Mouse (Mus musculus): ENCODE data around the gene Efna5. TPM values are rescaled to one million over a fixed set of nuclear protein-coding genes. Genes with fewer than 3 reads are reported as not detected.

Gene Efna5
- total and polyA plus RNA-seq, 3 experiments: 0.04 to 0.23 TPM; not detected in 1

DNA sequence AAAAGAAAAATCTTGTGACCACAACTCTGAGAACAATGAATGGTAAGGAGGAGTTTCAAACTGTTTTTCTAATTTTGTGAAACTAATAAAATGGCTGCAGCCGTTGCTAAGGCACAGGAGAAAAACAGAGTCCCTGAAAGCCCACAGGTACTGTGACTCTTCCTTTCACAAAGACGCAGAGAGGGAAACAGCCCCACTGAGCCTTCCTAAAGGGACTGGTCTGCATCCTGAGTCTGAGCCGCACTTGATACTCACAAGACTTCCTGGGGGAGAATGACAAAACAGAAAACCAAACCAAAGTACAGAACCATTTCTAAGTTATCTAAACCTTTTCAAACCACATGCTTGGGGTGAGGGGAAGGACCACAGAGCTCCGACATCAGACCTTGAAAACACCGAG, 277.5 kb downstream of the Efna5 start (continued):
- TF ChIP-seq CHD1 (IDR thresholded peaks at IDR 0.05; ENCODE audit: low read depth, low read length): no peak
- no peak for TF ChIP-seq EP300 (IDR thresholded peaks at IDR 0.05; ENCODE audit: low read length)
- TF ChIP-seq MEF2A (IDR thresholded peaks at IDR 0.05; ENCODE audit: borderline replicate concordance, low read depth, low read length): no peak

- Histone ChIP-seq H3K9ac (ENCODE audit: insufficient read depth, low read depth) (no peak overlapping the region), H3K4me2 (ENCODE audit: insufficient read depth, low read depth, poor library complexity, severe bottlenecking) (no peak overlapping the region), H3K27me3 (replicated peaks) (no peaks in the 10 kb centered on the region), H3K9me3 (replicated peaks; ENCODE audit: low read length) (peaks cover 5% of the 10 kb centered on the region), H3K27ac (ENCODE audit: insufficient read depth, low read depth) (no peak overlapping the region), H3K4me1 (ENCODE audit: control insufficient read depth in 1 of 2, insufficient read depth in 2 of 2) (no peaks in the 10 kb centered on the region), H3K36me3 (replicated peaks in 1 of 2; ENCODE audit: control insufficient read depth in 1 of 2, insufficient read depth in 1 of 2, low read length in 1 of 2) (no peaks in the 10 kb centered on the region), H3K4me3 (replicated peaks in 1 of 3; ENCODE audit: low read depth in 2 of 3, low read length in 2 of 3, poor library complexity in 1 of 3) (no peak overlapping the region), H3K79me2 (replicated peaks; ENCODE audit: control insufficient read depth, extremely low read depth, insufficient read depth, poor library complexity, severe bottlenecking) (no peaks in the 10 kb centered on the region)
- dilution Hi-C loops (cut with MboI; ENCODE audit: extremely low pct_ligation_motif_present, extremely low pct_unique_long_range_greater_than_20kb, low sequenced_read_pairs) (no loop called here), in situ Hi-C loops (cut with MboI; ENCODE audit: low pct_ligation_motif_present, low pct_unique_long_range_greater_than_20kb, low sequenced_read_pairs) (no loop called here)
- no peak for DNase-seq (ENCODE audit: extremely low read depth)
- no peak for TF ChIP-seq USF2 (conservative IDR thresholded peaks at IDR 0.05; ENCODE audit: low read depth, low read length)
- no peak for TF ChIP-seq IRF4 (IDR thresholded peaks at IDR 0.05; ENCODE audit: low read depth, low read length)
- no peak for TF ChIP-seq CTCF (conservative IDR thresholded peaks at IDR 0.05 in 1 of 2, IDR thresholded peaks at IDR 0.05 in 1 of 2; ENCODE audit: low read depth in 2 of 2, low read length in 2 of 2)
- TF ChIP-seq CHD1 (IDR thresholded peaks at IDR 0.05; ENCODE audit: low read depth, low read length): no peak
- no peak for TF ChIP-seq KAT2A (IDR thresholded peaks at IDR 0.05; ENCODE audit: insufficient replicate concordance, low read length)
- no peak for TF ChIP-seq ELF1 (IDR thresholded peaks at IDR 0.05; ENCODE audit: low read depth, low read length)
- TF ChIP-seq BHLHE40 (IDR thresholded peaks at IDR 0.05; ENCODE audit: low read depth, low read length): no peak
- TF ChIP-seq MAFK (IDR thresholded peaks at IDR 0.05; ENCODE audit: insufficient replicate concordance, low read length): no peak
- TF ChIP-seq TBP (conservative IDR thresholded peaks at IDR 0.05; ENCODE audit: low read depth, low read length): no peak
- no peak for TF ChIP-seq ZKSCAN1 (IDR thresholded peaks at IDR 0.05; ENCODE audit: borderline replicate concordance, low read depth, low read length)
These were observed 282.2 kb downstream of the Efna5 start for GRCm38 (mm10) chr17:62598716-62599490.

DNA sequence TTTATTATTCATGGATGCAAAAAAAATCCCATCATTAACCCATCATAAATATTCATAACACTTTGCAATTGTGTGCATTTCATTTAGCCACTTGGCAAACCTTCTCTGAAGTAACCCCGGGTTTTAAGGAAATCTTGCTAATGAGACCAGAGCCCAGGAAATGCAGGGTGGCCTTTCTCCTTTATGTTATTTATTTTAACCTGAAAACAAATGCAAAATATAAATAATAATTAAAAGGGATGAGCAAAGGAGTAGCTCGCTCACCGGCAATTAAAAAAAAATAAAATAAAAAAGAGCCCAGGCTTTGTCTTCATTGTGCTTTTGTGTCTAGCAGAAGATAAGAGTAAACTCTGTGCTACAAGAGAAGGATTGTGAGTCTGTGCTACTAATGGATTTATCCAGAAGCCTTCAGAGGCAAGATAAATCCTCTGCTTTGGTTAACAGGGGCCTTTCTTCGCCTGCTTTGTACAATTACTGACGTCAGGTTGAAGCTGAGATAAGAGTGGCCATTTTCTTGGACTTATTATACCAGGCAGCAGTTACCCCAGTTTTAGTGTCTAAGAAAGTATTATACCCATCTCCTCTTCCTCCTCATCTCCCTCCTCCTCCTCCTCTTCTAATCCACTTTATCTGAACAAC, 288.6 kb downstream of the Efna5 start:
- Histone ChIP-seq H3K9ac (ENCODE audit: insufficient read depth, low read depth) (no peak overlapping the region), H3K27me3 (replicated peaks) (no peaks in the 10 kb centered on the region), H3K9me3 (replicated peaks; ENCODE audit: low read length) (peaks cover 8% of the 10 kb centered on the region), H3K4me3 (replicated peaks in 1 of 3; ENCODE audit: low read depth in 2 of 3, low read length in 2 of 3, poor library complexity in 1 of 3) (no peak overlapping the region), H3K4me1 (ENCODE audit: control insufficient read depth in 1 of 2, insufficient read depth in 2 of 2) (no peaks in the 10 kb centered on the region), H3K79me2 (replicated peaks; ENCODE audit: control insufficient read depth, extremely low read depth, insufficient read depth, poor library complexity, severe bottlenecking) (no peaks in the 10 kb centered on the region), H3K36me3 (replicated peaks in 1 of 2; ENCODE audit: control insufficient read depth in 1 of 2, insufficient read depth in 1 of 2, low read length in 1 of 2) (no peaks in the 10 kb centered on the region), H3K27ac (ENCODE audit: insufficient read depth, low read depth) (no peak overlapping the region), H3K4me2 (ENCODE audit: insufficient read depth, low read depth, poor library complexity, severe bottlenecking) (no peak overlapping the region)
- dilution Hi-C loops (cut with MboI; ENCODE audit: extremely low pct_ligation_motif_present, extremely low pct_unique_long_range_greater_than_20kb, low sequenced_read_pairs) (no loop called here), in situ Hi-C loops (cut with MboI; ENCODE audit: low pct_ligation_motif_present, low pct_unique_long_range_greater_than_20kb, low sequenced_read_pairs) (no loop called here)
- no peak for DNase-seq (ENCODE audit: extremely low read depth)
- no peak for TF ChIP-seq PAX5 (IDR thresholded peaks at IDR 0.05; ENCODE audit: low read length)
- TF ChIP-seq CHD2 (IDR thresholded peaks at IDR 0.05; ENCODE audit: low read length): no peak
- TF ChIP-seq JUN (IDR thresholded peaks at IDR 0.05; ENCODE audit: insufficient read depth, low read depth, low read length): no peak
- no peak for TF ChIP-seq USF2 (conservative IDR thresholded peaks at IDR 0.05; ENCODE audit: low read depth, low read length)
- TF ChIP-seq NRF1 (IDR thresholded peaks at IDR 0.05; ENCODE audit: low read depth, low read length): no peak
- TF ChIP-seq ZNF384 (IDR thresholded peaks at IDR 0.05; ENCODE audit: low read depth, low read length): no peak
- no peak for TF ChIP-seq NELFE (IDR thresholded peaks at IDR 0.05; ENCODE audit: low read depth, low read length)
- TF ChIP-seq ZMIZ1 (IDR thresholded peaks at IDR 0.05; ENCODE audit: low read depth, low read length): no peak
- no peak for TF ChIP-seq EP300 (IDR thresholded peaks at IDR 0.05; ENCODE audit: low read length)
- TF ChIP-seq CHD1 (IDR thresholded peaks at IDR 0.05; ENCODE audit: low read depth, low read length): no peak
- TF ChIP-seq TCF12 (IDR thresholded peaks at IDR 0.05; ENCODE audit: low read depth, low read length): no peak
- no peak for TF ChIP-seq SMC3 (IDR thresholded peaks at IDR 0.05; ENCODE audit: low read depth, low read length)

All from CH12.LX (cell line).